Mouse (Mus musculus) heart, postnatal 0 days (tissue): ENCODE data around the gene Gm5737.

Source experiments
- CTCF ChIP-seq: IDR thresholded peaks from 2 replicates; pipeline ENCODE4 v1.5.1; 2016; ENCODE audit warnings: antibody characterized with exemption, control low read depth, low read depth
- EP300 ChIP-seq: IDR thresholded peaks from 2 replicates; pipeline ENCODE4 v1.6.1; 2016; ENCODE audit warnings: antibody characterized with exemption, low read depth

DNA sequence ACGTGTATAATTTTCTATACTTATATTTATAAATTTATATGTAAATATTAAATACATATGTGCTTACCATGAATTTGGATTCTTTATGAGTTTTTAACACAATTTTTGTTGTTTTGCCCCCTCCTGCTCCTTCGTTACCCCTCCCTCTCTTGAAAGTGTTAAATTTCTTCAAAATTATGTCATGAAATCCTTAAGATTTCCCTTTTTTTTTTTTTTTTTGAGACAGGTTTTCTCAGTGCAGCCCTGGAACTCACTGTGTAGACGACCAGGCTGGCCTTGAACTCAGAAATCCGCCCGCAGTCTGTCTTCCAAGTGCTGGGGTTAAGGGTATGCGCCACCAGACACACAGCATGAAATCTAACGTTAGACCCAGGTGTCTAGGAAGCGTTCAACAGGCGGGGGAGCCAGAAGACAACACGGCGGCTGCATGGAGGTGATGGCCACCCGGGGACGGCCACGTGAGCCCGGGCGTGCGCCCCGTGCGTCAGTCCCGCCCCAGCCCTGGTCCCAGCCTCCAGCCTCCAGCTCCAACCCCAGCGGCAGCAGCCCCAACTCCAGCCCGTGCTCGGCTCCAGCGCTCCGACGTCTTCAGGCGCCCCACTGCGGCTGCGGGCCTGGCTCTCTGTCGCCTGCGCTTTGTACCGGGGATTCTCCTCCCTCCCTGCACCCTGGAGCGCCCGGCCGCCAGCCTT is 30.3 kb downstream of the Gm5737 start, which contains the start of gene Eef2k:
- TF ChIP-seq CTCF (peak; percentile 39), EP300 (no peak)
